Mouse (Mus musculus) c-Kit-positive CD71-positive TER-119-negative erythroid progenitor cells, embryonic 14.5 days (primary cell): Measurements from ENCODE around the gene Zfp597.
"Not testable (repeated sequence)": the region's sequence is repeated elsewhere in the genome, so short reads cannot be mapped to it uniquely, and the experiment has no call there.

Experiments used
- DNase-seq: peaks from one replicate; pipeline ENCODE4 v3.0.0-alpha.2; 2013; ENCODE audit warnings: low read depth

Gene Zfp597

GRCm38 (mm10) chr16:3855776-3856175 is 28.6 kb downstream of the Zfp597 start:
- DNase-seq, result no peak

- no peak for DNase-seq
Measured at GRCm38 (mm10) chr16:3854437-3855182, 29.8 kb downstream of the Zfp597 start.

GRCm38 (mm10) chr16:3852586-3852985 is 31.8 kb downstream of the Zfp597 start:
- DNase-seq, result no peak

DNA sequence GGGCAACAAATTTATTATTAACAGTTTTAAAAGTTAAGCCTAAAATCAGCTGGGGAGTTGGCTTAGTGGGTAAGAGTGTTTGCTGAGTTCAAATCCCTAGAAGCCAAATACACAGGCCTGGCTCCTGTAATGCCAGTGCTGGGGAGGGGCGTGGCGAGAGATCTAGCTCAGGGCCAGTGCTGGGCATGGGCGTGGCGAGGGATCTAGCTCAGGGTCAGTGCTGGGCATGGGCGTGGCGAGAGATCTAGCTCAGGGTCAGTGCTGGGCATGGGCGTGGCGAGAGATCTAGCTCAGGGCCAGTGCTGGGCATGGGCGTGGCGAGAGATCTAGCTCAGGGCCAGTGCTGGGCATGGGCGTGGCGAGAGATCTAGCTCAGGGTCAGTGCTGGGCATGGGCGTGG is 33.1 kb downstream of the Zfp597 start:
- DNase-seq, result not testable (repeated sequence)

- DNase-seq, result no peak
Measured at GRCm38 (mm10) chr16:3848416-3848815, 35.9 kb downstream of the Zfp597 start.

- DNase-seq, result no peak
Measured at GRCm38 (mm10) chr16:3847871-3848270, 36.5 kb downstream of the Zfp597 start.

GRCm38 (mm10) chr16:3846711-3847518 is 37.4 kb downstream of the Zfp597 start, which contains the start of gene Zfp174:
Gene Zfp174 (plus strand): TSS chr16:3847268.
- DNase-seq, result peak; percentile 94

GRCm38 (mm10) chr16:3843796-3844195 is 40.6 kb downstream of the Zfp597 start:
- DNase-seq, result no peak

DNA sequence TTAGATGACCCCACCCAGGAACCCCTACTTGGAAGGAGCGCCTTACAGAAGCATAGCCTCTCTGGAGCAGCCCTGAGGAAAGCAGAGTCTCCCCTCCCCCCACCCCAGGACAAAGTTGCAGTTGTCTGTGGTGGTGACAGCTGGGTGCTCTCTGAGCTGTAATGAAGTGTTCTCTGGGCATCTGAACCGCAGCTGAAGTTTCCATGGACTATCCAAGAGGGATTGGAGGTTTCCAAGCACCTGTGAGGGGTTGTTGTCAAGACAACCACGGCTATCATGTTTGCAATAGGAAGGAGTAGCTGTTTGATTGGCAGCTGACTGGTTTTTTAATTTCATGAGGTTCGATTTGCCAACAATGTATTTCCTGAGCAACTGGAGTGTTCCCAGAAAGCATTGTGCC is 41.4 kb downstream of the Zfp597 start:
- DNase-seq, result no peak

DNA sequence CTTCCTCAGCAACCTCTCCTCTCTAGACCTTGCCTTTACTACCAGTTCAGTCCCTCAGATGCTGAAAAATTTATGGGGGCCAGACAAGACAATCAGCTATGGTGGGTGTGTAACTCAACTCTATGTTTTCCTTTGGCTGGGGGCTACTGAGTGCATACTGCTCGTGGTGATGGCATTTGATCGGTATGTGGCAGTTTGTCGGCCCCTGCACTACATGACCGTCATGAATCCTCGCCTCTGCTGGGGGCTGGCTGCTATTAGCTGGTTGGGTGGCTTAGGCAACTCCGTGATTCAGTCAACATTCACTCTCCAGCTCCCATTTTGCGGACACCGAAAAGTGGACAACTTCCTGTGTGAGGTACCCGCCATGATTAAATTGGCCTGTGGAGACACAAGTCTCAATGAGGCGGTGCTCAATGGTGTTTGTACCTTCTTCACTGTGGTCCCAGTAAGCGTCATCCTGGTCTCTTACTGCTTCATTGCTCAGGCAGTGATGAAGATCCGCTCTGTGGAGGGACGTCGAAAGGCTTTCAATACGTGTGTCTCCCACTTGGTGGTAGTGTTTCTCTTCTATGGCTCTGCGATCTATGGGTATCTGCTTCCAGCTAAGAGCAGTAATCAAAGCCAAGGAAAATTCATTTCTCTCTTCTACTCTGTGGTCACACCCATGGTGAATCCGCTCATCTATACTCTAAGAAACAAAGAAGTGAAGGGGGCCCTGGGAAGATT is 45.0 kb downstream of the Zfp597 start:
- DNase-seq, result no peak

DNA sequence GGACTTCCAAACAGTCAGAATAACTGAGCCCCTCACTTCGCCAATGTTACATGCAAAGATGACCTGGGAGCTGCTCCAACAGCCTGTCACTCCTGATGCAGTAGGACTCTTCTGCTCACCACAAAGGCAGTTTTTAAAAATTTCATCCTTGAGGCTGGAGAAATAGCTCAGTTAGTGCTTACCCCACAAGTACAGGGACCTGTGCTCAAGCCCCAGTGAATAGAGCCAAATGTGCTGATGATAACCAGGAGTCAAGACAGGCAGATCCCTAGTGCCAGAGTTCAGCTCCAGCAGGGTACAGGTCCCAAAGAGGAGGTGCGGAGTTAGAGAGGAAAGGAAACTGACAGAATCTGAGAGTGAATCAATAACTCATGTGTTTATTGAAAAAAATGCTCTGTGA is 48.9 kb downstream of the Zfp597 start:
- no peak for DNase-seq

DNA sequence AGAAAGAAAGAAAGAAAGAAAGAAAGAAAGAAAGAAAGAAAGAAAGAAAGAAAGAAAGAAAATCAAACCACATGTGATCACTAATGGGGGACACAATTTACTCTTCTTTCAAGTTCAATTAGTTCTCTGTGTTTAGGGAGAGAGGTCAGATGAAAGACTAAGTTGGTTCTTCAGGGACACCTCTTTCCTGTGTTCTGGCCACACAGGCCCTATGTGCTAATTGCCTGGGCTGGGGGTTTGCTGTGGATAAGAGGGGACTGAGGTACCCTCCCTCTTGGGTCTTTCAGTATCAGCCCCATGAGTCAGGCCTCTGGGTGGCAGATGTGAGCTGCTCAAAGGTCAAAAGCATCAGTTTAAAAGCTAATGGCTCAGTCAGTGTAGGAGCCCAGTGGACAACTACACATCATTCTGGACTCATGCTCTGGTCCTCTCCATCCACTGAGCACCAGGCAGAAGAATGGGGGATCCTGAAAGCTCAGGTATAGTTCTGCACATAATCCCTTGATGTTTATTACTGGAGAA is 53.7 kb downstream of the Zfp597 start, which contains the start of gene Olfr15:
TSS of gene Olfr15 (plus strand) at position 291 of the 522 bp plus-strand sequence.
- no peak for DNase-seq

DNA sequence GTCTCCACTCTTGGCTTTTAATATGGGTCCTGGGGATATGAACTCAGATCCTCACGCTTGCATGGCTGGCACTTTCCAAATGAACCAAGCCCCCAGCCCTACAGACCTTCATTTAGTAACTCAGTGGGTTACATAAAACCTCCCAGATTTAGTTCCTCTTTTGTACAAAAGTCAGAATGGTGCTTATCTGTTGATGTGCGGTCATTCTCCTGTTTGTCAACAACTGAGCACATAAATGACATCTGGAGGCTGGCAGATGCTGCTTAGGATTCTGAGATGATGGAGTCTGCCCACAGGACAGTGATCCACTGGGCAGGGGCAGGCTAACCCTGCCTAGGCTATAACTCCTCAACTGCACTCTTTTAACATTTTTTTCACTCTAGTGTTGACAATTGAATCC is 54.6 kb downstream of the Zfp597 start:
- no peak for DNase-seq

GRCm38 (mm10) chr16:3828021-3828420 is 56.3 kb downstream of the Zfp597 start:
- DNase-seq, result no peak

DNA sequence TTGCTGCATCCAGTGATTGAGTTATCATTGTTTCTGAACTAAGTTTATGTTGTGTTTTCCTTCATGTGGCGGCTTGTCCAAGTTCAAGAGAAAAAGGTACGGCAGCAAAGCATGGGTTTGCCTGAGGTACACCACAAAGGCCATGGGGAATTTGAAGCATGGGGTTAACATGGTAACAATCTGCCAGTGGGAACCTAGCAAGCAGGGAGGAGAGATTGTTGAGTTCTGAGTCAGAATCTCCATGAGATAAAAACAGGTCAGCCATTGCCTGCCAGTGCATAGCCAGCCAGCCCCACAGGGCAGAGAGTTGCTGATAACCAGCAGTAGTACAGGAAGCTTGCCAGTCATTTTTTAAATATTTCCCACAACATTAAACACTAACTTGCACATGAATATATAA is 64.2 kb downstream of the Zfp597 start:
- no peak for DNase-seq

DNA sequence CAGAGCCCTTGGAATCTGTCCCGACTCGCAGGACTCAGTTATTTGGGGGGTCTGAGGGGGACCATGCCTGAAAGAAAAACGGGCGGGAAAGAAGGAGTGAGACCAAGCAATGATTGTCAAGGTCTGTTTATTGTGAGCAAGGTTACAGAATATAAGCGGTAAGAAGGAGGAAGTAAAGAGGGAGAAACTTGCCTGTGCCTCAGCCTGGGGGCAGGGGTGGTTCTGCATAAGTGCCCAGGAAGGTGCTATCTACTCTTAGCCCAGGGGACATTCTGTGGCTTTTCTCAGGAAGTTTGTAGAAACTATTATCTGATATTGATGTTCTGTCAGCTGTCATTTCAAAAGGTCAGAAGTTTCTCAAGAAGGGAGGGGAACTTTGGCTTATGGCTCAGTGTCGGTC is 69.7 kb downstream of the Zfp597 start:
- not testable (repeated sequence) for DNase-seq
